ENCODE assay signal across 8 mouse cellular contexts in genomic region chr2:168025174-168025573, GRCm38 (mm10). TPM values are rescaled to one million over a fixed set of nuclear protein-coding genes. Genes with fewer than 3 reads are reported as not detected.
DNase-seq lines count a peak whose midpoint lies in the region; ATAC-seq and TF ChIP-seq lines count a peak whose summit lies in the region.

No protein-coding gene starts in this region.

- no peaks in the 10 kb centered on the region for H3K27me3 ChIP-seq in limb, embryonic 13.5 days
- H3K27me3 ChIP-seq in stomach, postnatal 0 days (ENCODE audit: control insufficient read depth, insufficient read depth, low read length) = no peaks in the 10 kb centered on the region
- H3K27me3 ChIP-seq in forebrain, embryonic 16.5 days (replicated peaks; ENCODE audit: control insufficient read depth, insufficient read depth, low read length) = no peaks in the 10 kb centered on the region

- no peak for TF ChIP-seq EP300 in stomach, postnatal 0 days (optimal IDR thresholded peaks at IDR 0.05)

- TF ChIP-seq CTCF in stomach, postnatal 0 days (IDR thresholded peaks at IDR 0.05; ENCODE audit: low read depth) = no peak

- peak overlapping the region; percentile 72; the same call in 1 of the 2 replicates for H3K27ac ChIP-seq in limb, embryonic 13.5 days
- peak overlapping the region; percentile 80 for H3K27ac ChIP-seq in stomach, postnatal 0 days (replicated peaks)
- no peak overlapping the region for H3K27ac ChIP-seq in forebrain, embryonic 16.5 days (ENCODE audit: low read length)

- H3K9ac ChIP-seq in limb, embryonic 13.5 days = peak overlapping the region; percentile 50; the same call in 1 of the 2 replicates
- H3K9ac ChIP-seq in stomach, postnatal 0 days (ENCODE audit: low read length) = no peak overlapping the region
- H3K9ac ChIP-seq in forebrain, embryonic 16.5 days (replicated peaks; ENCODE audit: low read depth, low read length) = no peak overlapping the region

- H3K4me3 ChIP-seq in limb, embryonic 13.5 days = no peak overlapping the region
- H3K4me3 ChIP-seq in stomach, postnatal 0 days (ENCODE audit: low read depth, low read length) = no peak overlapping the region
- H3K4me3 ChIP-seq in forebrain, embryonic 16.5 days (replicated peaks; ENCODE audit: low read length) = no peak overlapping the region

- 37% methylated on average over 12 of the region's 12 CpGs for WGBS in limb, embryonic 13.5 days
- WGBS in stomach, postnatal 0 days = 35% methylated on average over 12 of the region's 12 CpGs
- 66% methylated on average over 12 of the region's 12 CpGs for WGBS in forebrain, embryonic 16.5 days

- peak; percentile 76 for DNase-seq in urinary bladder, postnatal 14 days (ENCODE audit: low spot score)
- no peak for DNase-seq in urinary bladder, adult 2 months (ENCODE audit: low spot score)
- peak; percentile 50 for DNase-seq in kidney, adult 9 months
- peak; percentile 60 for DNase-seq in stomach, postnatal 0 days (ENCODE audit: low spot score)
- DNase-seq in adrenal gland, adult 8-10 months = no peak
- DNase-seq in cerebellum, adult 8-10 months = no peak

- no peak overlapping the region for H3K4me2 ChIP-seq in limb, embryonic 13.5 days (replicated peaks)
- H3K4me2 ChIP-seq in stomach, postnatal 0 days (replicated peaks; ENCODE audit: low read depth) = no peak overlapping the region
- no peak overlapping the region for H3K4me2 ChIP-seq in forebrain, embryonic 16.5 days (ENCODE audit: low read length)

- peaks cover 13% of the 10 kb centered on the region for H3K9me3 ChIP-seq in limb, embryonic 13.5 days
- H3K9me3 ChIP-seq in stomach, postnatal 0 days (ENCODE audit: control insufficient read depth, low read length) = no peaks in the 10 kb centered on the region
- peaks cover 2% of the 10 kb centered on the region; the same call in 1 of the 2 replicates for H3K9me3 ChIP-seq in forebrain, embryonic 16.5 days (ENCODE audit: control insufficient read depth, low read length)

- peaks cover 9% of the 10 kb centered on the region for H3K4me1 ChIP-seq in limb, embryonic 13.5 days
- H3K4me1 ChIP-seq in stomach, postnatal 0 days (replicated peaks; ENCODE audit: control insufficient read depth, insufficient read depth) = peaks cover 3% of the 10 kb centered on the region
- H3K4me1 ChIP-seq in forebrain, embryonic 16.5 days (replicated peaks; ENCODE audit: control insufficient read depth, insufficient read depth, low read length) = no peaks in the 10 kb centered on the region

- no peaks in the 10 kb centered on the region for H3K36me3 ChIP-seq in limb, embryonic 13.5 days
- H3K36me3 ChIP-seq in stomach, postnatal 0 days (ENCODE audit: control insufficient read depth, insufficient read depth, low read length) = no peaks in the 10 kb centered on the region
- no peaks in the 10 kb centered on the region for H3K36me3 ChIP-seq in forebrain, embryonic 16.5 days (ENCODE audit: control insufficient read depth, insufficient read depth)

- ATAC-seq in limb, embryonic 13.5 days (ENCODE audit: low FRiP score, low read depth) = 0 out of 2 replicates have a peak, but pooled peaks have one; percentile 51
- peak; percentile 36; the same call in 1 of the 2 replicates for ATAC-seq in stomach, postnatal 0 days (ENCODE audit: low FRiP score, low TSS enrichment)
- ATAC-seq in forebrain, embryonic 16.5 days = no peak

RNA-seq across cellular contexts. Expression of gene Ripor3, which starts 14.8 kb away (rescaled TPM):
- polyA plus RNA-seq in urinary bladder, adult 2 months (2012; rRNA removed) = 8.4 and 10.6 TPM in 2 replicates
- polyA plus RNA-seq in limb, embryonic 13.5 days (2015; fragmentation: Nextera tagmentation; extraction: Ambion mirVana) = 2.6 and 2.8 TPM in 2 replicates
- polyA plus RNA-seq in stomach, postnatal 0 days (2015; fragmentation: Nextera tagmentation; extraction: Ambion mirVana) = 3.0 and 3.2 TPM in 2 replicates
- 1 to 10 TPM; 1.5 to 4.4 (median 3.3) TPM for total RNA-seq in adrenal gland, adult 8-10 months (2022)
- polyA plus RNA-seq in forebrain, embryonic 16.5 days (2015; fragmentation: Nextera tagmentation; extraction: Ambion mirVana) = 0.26 and 0.37 TPM in 2 replicates

RNA-seq across cellular contexts. Expression of gene Pard6b, which starts 55.6 kb away (rescaled TPM):
- polyA plus RNA-seq in urinary bladder, adult 2 months (2012; rRNA removed) = 6.3 and 8.3 TPM in 2 replicates
- 2.7 and 3.7 TPM in 2 replicates for polyA plus RNA-seq in limb, embryonic 13.5 days (2015; fragmentation: Nextera tagmentation; extraction: Ambion mirVana)
- 11.8 and 12.3 TPM in 2 replicates for polyA plus RNA-seq in stomach, postnatal 0 days (2015; fragmentation: Nextera tagmentation; extraction: Ambion mirVana)
- total RNA-seq in adrenal gland, adult 8-10 months (2022) = 1 to 10 TPM; 1.9 to 2.8 (median 2.3) TPM
- polyA plus RNA-seq in forebrain, embryonic 16.5 days (2015; fragmentation: Nextera tagmentation; extraction: Ambion mirVana) = 6.1 and 6.2 TPM in 2 replicates

Comparison
In these comparisons a context has a peak if more than half of its experiments do, and no peak if none do; other contexts are left out.
1. DNase-seq: peak in urinary bladder, postnatal 14 days (single experiment), kidney, adult 9 months (single experiment) and stomach, postnatal 0 days (single experiment); none in urinary bladder, adult 2 months (single experiment), adrenal gland, adult 8-10 months (single experiment) and cerebellum, adult 8-10 months (single experiment).